Mouse (Mus musculus) liver, embryonic 13.5 days (tissue): ENCODE results near the gene Pcnp. TPM values are rescaled to one million over a fixed set of nuclear protein-coding genes. Genes with fewer than 3 reads are reported as not detected.
"Not testable (repeated sequence)": the region's sequence is repeated elsewhere in the genome, so short reads cannot be mapped to it uniquely, and the experiment has no call there.

ENCODE experiments used
- ATAC-seq: fragments of 200-750 bp; cut with Nextera tagmentation; 2 replicates; pipeline ENCODE4 v1.8.0; 2017; ENCODE audit warnings: low read depth, mild to moderate bottlenecking, moderate number of reproducible peaks, moderate library complexity
- DNase-seq: peaks from one replicate; pipeline ENCODE4 v3.0.0; 2022
- H3K27ac ChIP-seq: fragments of 300-500 bp; sonication (generic); 2 replicates; pipeline ENCODE4 v1.5.1; 2015; ENCODE audit warnings: moderate library complexity, mild to moderate bottlenecking, inconsistent platforms
- H3K27me3 ChIP-seq: fragments of 300-500 bp; sonication (generic); 2 replicates; pipeline ENCODE4 v1.6.1; 2015; ENCODE audit warnings: mild to moderate bottlenecking, inconsistent platforms
- H3K36me3 ChIP-seq: fragments of 300-500 bp; sonication (generic); 2 replicates; pipeline ENCODE4 v1.6.1; 2015; ENCODE audit warnings: mild to moderate bottlenecking, inconsistent platforms
- H3K4me1 ChIP-seq: fragments of 300-500 bp; sonication (generic); replicated peaks from 2 replicates; pipeline ENCODE4 v1.6.1; 2015; ENCODE audit warnings: inconsistent platforms
- H3K4me2 ChIP-seq: fragments of 300-500 bp; sonication (generic); 2 replicates; pipeline ENCODE4 v1.6.1; 2015; ENCODE audit warnings: inconsistent platforms, mild to moderate bottlenecking, moderate library complexity
- H3K4me3 ChIP-seq: fragments of 300-500 bp; sonication (generic); replicated peaks from 2 replicates; pipeline ENCODE4 v1.5.1; 2015; ENCODE audit warnings: mild to moderate bottlenecking, inconsistent platforms
- H3K9ac ChIP-seq: fragments of 300-500 bp; sonication (generic); 2 replicates; pipeline ENCODE4 v1.6.1; 2015; ENCODE audit warnings: mild to moderate bottlenecking, inconsistent platforms
- H3K9me3 ChIP-seq: fragments of 300-500 bp; sonication (generic); replicated peaks from 2 replicates; pipeline ENCODE4 v1.6.1; 2016; ENCODE audit warnings: inconsistent platforms
- WGBS: fragments of 180-500 bp; shearing (Covaris S2); methylation state at CpG from one replicate; pipeline ENCODE4 v1.1.7; 2015; ENCODE audit not compliant: insufficient replicate concordance; 5-methylcytosine and 5-hydroxymethylcytosine counted together
- polyA plus RNA-seq: library from polyadenylated mRNA; unstranded; fragments of >200 nt; fragmentation: Nextera tagmentation; extraction: Ambion mirVana; gene quantifications from 2 replicates; pipeline ENCODE4 v1.2.1, GENCODE M21; 2015

The Pcnp gene
- polyA plus RNA-seq, 1 experiment from 2014 or later = 126 TPM

DNA sequence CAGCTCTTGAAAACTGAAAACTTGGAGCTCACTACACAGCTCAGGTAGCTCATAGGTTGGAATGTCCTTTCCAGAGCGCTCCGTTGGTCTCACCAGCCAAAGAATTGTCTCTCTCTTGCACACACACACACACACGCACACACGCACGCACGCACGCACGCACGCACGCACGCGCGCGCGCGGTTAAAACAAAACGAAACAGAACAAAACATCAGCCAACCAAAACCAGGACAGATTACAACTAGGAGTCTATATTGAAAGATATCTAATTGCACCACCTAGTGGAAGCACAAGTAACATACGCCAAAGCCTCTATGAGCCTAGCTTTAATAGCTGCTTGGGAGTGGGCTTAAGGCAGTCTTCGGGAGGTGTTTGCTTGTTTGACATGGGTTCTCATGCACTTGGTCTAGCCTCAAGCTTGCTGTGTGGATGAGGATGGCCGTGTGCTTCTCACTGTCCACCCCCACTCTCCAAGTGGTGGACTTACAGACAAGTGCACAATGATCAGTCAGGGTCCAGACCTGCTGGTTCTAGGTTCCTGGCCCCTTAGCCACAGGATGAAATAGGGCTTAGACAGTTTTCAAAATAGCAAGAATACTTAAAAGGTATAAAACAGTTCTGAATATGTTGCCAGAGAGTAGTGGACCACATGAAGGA lies 34.9 kb upstream of the Pcnp start:
- H3K9ac ChIP-seq = peak overlapping the region; percentile 71
- no peaks in the 10 kb centered on the region for H3K27me3 ChIP-seq
- peaks cover 27% of the 10 kb centered on the region for H3K4me1 ChIP-seq
- no peaks in the 10 kb centered on the region for H3K36me3 ChIP-seq
- H3K4me3 ChIP-seq = peak overlapping the region; percentile 65
- 3% methylated on average over 20 of the region's 20 CpGs for WGBS
- H3K9me3 ChIP-seq = no peaks in the 10 kb centered on the region
- ATAC-seq (peak; percentile 78), DNase-seq (peak; percentile 27)
- peak overlapping the region; percentile 73 for H3K4me2 ChIP-seq
- H3K27ac ChIP-seq = peak overlapping the region; percentile 80

DNA sequence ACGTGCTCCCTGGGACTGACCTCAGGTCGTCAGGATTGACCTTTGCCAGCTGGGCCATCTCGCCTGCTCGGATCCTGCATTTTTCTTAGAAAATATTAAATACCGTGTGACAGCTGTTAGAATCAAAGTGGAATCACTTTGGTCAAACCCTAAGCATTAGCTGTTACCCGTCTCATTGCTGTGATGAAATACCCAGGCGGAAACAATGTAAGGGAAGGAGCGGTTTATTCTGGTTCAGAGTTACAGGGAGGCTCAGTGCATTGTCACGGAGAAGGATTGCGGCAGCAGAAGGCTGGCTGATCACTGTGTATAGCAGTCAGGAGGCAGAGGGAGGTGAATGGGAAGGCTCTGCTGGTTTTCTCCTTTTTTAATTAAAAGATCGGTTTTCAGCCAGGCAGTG lies 33.4 kb upstream of the Pcnp start:
- H3K9me3 ChIP-seq = no peaks in the 10 kb centered on the region
- DNase-seq = no peak
- H3K4me2 ChIP-seq = no peak overlapping the region
- H3K36me3 ChIP-seq = no peaks in the 10 kb centered on the region
- no peak overlapping the region for H3K9ac ChIP-seq
- WGBS = 80% methylated on average over 11 of the region's 11 CpGs
- H3K4me1 ChIP-seq = peaks cover 17% of the 10 kb centered on the region
- H3K27me3 ChIP-seq = no peaks in the 10 kb centered on the region
- H3K4me3 ChIP-seq = no peak overlapping the region
- no peak overlapping the region for H3K27ac ChIP-seq
- ATAC-seq = no peak

DNA sequence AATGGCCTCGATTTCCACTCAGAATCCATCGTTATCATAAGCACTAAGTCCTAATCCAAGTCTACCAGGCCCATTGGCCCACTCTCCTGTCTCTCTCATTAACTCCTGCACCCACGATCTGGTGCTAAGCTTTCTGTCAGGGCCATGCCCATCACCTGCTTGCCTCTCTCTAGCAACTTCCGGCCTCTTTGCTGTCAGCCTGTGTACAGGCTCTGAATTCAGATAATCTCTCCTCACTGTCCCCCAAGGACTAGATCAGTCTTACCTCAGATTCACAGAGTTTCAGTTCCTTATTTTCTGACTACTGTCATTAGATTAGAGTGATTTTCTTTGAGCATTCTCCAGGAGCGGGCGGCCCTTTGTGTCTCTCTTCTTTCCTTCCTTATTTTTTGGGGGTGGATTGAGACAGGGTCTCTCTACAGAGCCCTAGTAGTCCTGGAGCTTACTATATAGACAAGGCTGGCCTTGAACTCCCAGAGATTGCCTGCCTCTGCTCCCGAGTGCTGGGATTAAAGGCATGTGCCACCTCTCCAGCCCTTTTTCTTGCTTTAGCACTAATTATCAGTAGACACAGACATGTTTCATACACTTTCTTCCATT lies 32.6 kb upstream of the Pcnp start:
- peaks cover 9% of the 10 kb centered on the region for H3K4me1 ChIP-seq
- no peak overlapping the region for H3K4me3 ChIP-seq
- DNase-seq (no peak), ATAC-seq (no peak)
- H3K9me3 ChIP-seq = no peaks in the 10 kb centered on the region
- no peaks in the 10 kb centered on the region for H3K27me3 ChIP-seq
- H3K4me2 ChIP-seq = no peak overlapping the region
- H3K36me3 ChIP-seq = no peaks in the 10 kb centered on the region
- H3K27ac ChIP-seq = no peak overlapping the region
- WGBS = 46% methylated on average over 7 of the region's 7 CpGs
- no peak overlapping the region for H3K9ac ChIP-seq

DNA sequence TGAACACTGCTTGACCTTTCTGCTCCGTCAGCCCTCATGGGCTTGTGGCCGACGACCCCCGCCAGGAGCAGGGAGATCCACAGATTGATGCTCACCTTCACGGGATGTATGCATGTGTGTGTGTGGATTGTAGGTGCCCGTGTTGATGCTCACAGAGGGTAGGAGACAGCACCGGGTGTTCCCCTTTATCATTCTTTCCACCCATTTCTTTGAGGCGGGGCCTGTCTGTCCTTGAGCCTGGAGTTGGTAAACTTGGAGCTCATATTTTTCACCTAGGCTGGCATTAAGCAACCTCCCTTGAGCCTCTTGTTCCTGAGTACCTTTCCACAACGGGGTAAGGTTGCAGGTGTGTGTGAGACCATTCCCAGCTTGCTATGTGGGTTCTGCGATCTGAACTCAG lies 28.6 kb upstream of the Pcnp start:
- H3K9me3 ChIP-seq = no peaks in the 10 kb centered on the region
- no peak overlapping the region for H3K27ac ChIP-seq
- no peaks in the 10 kb centered on the region for H3K27me3 ChIP-seq
- ATAC-seq (0 out of 2 replicates have a peak, but pooled peaks have one; percentile 48), DNase-seq (no peak)
- no peak overlapping the region for H3K4me2 ChIP-seq
- no peak overlapping the region for H3K4me3 ChIP-seq
- no peak overlapping the region for H3K9ac ChIP-seq
- peaks cover 6% of the 10 kb centered on the region for H3K4me1 ChIP-seq
- no peaks in the 10 kb centered on the region for H3K36me3 ChIP-seq
- 62% methylated on average over 10 of the region's 10 CpGs for WGBS

DNA sequence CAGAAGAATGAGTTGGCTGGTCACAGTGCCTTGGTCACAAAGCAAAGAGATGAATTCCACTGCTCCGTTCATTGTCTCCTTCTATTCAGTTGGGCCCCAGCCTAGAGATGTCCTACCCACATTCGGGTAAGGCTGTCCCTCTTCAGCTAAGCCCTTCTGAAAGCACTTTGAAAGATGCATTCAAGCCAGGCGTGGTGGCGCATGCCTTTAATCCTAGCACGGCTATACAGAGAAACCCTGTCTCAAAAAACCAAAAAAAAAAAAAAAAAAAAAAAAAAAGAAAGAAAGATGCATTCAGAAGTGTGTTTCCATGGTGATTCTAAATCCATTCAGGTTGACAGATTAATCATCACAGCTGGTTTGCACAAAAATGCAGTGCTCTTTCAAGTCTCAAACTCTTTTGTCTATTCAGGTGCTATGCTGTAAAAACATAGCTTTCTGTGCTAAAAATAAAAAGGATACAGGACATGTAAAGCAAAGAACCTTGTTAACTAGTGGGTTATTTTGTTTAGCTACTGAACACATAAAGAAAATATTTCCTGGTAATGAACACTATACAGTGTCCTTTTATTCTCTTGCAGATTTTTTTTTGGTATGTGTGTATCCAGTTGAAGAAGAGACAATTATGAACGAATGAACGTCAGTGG lies 27.5 kb upstream of the Pcnp start:
- ATAC-seq (no peak), DNase-seq (no peak)
- Histone ChIP-seq H3K9me3 (no peaks in the 10 kb centered on the region), H3K27me3 (no peaks in the 10 kb centered on the region), H3K4me2 (no peak overlapping the region), H3K4me3 (no peak overlapping the region), H3K27ac (no peak overlapping the region), H3K36me3 (no peaks in the 10 kb centered on the region), H3K9ac (no peak overlapping the region), H3K4me1 (peaks cover 6% of the 10 kb centered on the region)
- 70% methylated on average over 7 of the region's 7 CpGs for WGBS

DNA sequence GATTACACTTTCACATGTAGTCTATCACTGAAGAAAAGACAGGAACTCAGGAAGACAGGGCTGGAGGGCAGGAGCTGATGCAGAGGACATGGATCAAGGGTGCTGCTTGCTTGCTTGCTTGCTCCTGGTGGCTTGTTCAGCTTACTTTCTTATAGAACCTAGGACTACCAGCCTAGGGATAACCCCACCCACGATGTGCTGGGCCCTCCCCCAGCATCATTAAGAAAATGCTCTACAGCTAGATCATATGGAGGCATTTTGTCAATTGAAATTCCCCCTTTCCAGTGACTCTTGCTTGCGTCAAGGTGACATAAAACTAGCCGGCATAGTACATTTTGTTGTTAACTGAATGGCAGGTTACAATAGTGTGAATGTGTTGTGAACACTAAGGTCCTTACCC lies 26.4 kb upstream of the Pcnp start:
- Histone ChIP-seq H3K9ac (no peak overlapping the region), H3K9me3 (no peaks in the 10 kb centered on the region), H3K27ac (no peak overlapping the region), H3K36me3 (no peaks in the 10 kb centered on the region), H3K4me2 (no peak overlapping the region), H3K4me1 (peaks cover 6% of the 10 kb centered on the region), H3K4me3 (no peak overlapping the region), H3K27me3 (no peaks in the 10 kb centered on the region)
- no peak for DNase-seq
- ATAC-seq = no peak
- WGBS = 67% methylated on average over 3 of the region's 3 CpGs

DNA sequence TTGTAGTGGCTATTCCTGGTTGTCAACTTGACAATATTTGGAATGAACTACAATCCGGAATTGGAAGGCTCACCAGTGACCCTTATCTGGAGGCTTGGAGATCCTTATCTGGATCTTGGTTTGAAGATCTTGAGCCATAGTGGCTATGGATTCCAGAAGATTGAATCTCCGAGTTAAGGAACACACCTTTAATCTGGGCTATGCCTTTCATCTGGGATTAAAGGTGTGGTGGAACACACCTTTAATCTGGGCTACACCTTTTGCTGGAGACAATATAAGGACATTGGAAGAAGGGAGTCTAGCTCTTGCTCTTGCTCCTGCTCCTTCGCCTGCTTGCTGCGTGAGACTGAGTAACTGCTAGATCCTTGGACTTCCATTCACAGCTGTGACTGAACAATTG lies 18.5 kb upstream of the Pcnp start, which contains the start of gene Senp7:
Gene Senp7, plus strand, starts transcription at position 301 of the 400 bp plus-strand sequence.
- not testable (repeated sequence) for H3K27ac ChIP-seq, H3K27me3 ChIP-seq, ATAC-seq, H3K4me1 ChIP-seq, DNase-seq, H3K4me3 ChIP-seq, H3K36me3 ChIP-seq, H3K9me3 ChIP-seq, H3K4me2 ChIP-seq, H3K9ac ChIP-seq
- WGBS = no CpG with 5 or more reads among the region's 4 CpGs

DNA sequence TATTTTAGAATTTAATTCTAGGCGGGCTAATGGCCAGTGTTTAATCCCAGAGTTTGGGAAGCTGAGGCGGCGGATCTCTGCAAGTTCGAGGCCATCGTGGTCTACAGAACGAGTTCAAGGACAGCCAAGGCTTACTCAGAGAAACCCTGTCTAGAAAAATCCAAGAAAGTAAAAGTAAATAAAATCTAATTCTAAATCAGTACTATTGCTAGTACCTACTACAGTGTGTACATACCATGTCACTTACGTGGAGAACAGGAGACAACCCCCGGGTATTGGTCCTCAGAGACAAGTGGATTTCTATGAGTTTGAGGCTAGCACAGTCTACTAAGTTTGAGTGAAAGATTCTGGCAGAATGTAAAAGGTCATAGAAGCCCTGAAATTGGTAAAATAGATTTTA lies 8.6 kb upstream of the Pcnp start:
- ATAC-seq = no peak
- peak overlapping the region; percentile 78 for H3K4me2 ChIP-seq
- peak overlapping the region; percentile 89 for H3K9ac ChIP-seq
- H3K27me3 ChIP-seq = no peaks in the 10 kb centered on the region
- H3K36me3 ChIP-seq = peaks cover 22% of the 10 kb centered on the region
- WGBS = 24% methylated on average over 8 of the region's 8 CpGs
- H3K27ac ChIP-seq = peak overlapping the region; percentile 87
- peak overlapping the region; percentile 92 for H3K4me3 ChIP-seq
- no peak for DNase-seq
- peaks cover 22% of the 10 kb centered on the region for H3K4me1 ChIP-seq
- no peaks in the 10 kb centered on the region for H3K9me3 ChIP-seq

DNA sequence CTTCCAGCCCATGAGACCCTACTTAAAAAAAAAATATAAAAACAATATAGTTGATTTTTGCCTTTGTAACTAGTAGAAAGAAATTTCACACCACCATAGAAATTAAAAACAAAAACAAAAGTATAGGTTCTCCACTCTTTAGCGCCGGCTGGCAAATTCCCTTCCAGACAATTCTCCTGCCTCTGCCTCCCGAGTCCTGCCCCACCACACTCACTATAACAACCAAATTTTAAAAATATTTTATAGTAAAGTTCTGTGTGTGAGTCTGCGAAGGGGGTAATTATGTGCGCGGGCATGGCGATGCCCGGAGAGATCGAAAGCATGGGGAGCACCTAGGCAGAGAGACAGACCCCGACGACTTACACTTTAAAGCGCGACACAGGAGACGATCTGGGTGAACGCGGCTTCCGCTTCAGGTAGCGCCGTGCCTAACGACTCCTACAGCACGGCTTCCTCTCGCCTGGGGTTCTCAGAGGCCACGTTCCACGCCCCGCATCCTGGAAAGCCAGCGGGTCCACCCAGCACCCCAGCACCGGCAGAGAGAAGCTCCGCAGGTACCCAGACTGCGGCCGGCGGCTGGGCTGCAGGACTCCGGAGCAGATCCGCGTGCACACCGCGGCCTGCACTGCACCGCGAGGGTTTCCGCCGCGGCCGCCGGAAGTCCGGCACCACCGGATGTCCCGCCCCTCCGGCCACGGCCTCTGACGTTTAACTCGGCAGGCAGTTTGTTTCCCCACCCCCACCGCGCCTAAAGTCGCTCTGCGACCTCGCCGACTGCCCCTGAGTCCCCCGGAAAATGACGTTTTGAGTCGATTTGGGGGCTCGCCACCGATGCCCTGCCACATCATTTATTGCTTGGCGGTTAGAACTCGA lies 7.8 kb upstream of the Pcnp start, which contains the start of gene Trmt10c:
Gene Trmt10c, minus strand, starts transcription at position 682 of the 873 bp plus-strand sequence.
- no peaks in the 10 kb centered on the region for H3K27me3 ChIP-seq
- peak within 1 kb of the TSS; percentile 92 for H3K4me3 ChIP-seq
- H3K9me3 ChIP-seq = no peaks in the 10 kb centered on the region
- under 1% methylated on average over 63 of the region's 63 CpGs for WGBS
- peak within 1 kb of the TSS; percentile 87 for H3K27ac ChIP-seq
- peaks cover 26% of the 10 kb centered on the region for H3K4me1 ChIP-seq
- DNase-seq (peak; percentile 84), ATAC-seq (peak; percentile 99)
- H3K4me2 ChIP-seq = peak within 1 kb of the TSS; percentile 78
- H3K9ac ChIP-seq = peak within 1 kb of the TSS; percentile 89
- peaks cover 30% of the 10 kb centered on the region for H3K36me3 ChIP-seq

DNA sequence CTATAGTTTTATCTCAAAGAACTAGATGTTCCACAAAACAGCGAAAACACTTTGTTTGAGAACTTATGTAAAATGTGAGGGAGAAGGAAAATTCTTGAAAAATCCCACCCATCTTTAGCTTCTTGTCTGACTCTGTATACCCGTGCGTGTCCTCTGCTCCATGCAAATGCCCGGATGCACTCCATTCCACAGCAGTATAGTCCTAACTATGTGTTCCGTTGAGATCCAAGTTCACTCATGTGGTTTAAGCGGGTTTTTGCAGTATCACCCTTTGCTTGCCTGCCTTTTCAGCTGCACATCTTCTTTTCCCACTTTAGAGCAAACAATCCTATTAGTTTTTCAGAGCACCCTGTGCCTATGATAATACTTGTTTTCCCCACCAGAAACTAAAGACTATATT lies 7.0 kb upstream of the Pcnp start:
- peak overlapping the region; percentile 78 for H3K4me2 ChIP-seq
- peaks cover 35% of the 10 kb centered on the region for H3K36me3 ChIP-seq
- peaks cover 32% of the 10 kb centered on the region for H3K4me1 ChIP-seq
- no peak for DNase-seq
- peak overlapping the region; percentile 92 for H3K4me3 ChIP-seq
- H3K27ac ChIP-seq = peak overlapping the region; percentile 87
- ATAC-seq = no peak
- peak overlapping the region; percentile 89 for H3K9ac ChIP-seq
- no peaks in the 10 kb centered on the region for H3K9me3 ChIP-seq
- no peaks in the 10 kb centered on the region for H3K27me3 ChIP-seq
- WGBS = 39% methylated on average over 6 of the region's 6 CpGs

DNA sequence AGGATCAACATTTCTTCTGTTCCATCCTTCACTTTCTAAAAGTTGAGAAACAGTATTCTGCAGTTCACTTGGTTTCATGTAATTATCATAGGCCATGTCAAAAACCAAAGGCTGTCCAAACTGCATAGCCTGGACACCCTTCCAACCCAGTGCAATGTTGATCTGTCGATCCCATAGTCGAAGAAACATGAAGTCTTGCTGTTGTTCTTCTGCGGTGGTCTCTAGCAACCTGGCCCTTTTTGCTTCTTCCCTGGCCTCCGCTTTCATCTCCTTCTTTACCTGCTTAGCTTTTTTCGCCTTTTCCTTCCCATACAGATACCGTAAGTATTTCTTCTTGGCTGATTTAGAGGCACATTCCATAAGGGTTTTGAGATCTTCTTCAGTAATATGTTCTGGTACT lies 5.0 kb upstream of the Pcnp start:
- no peak overlapping the region for H3K4me2 ChIP-seq
- no peak overlapping the region for H3K4me3 ChIP-seq
- no peak overlapping the region for H3K9ac ChIP-seq
- peaks cover 46% of the 10 kb centered on the region for H3K4me1 ChIP-seq
- H3K9me3 ChIP-seq = no peaks in the 10 kb centered on the region
- WGBS = 84% methylated on average over 6 of the region's 6 CpGs
- no peak overlapping the region for H3K27ac ChIP-seq
- DNase-seq = no peak
- no peaks in the 10 kb centered on the region for H3K27me3 ChIP-seq
- H3K36me3 ChIP-seq = peaks cover 35% of the 10 kb centered on the region
- ATAC-seq = no peak
